Mouse (Mus musculus): ENCODE measurements around the gene S1pr2.
"Not testable (repeated sequence)": the region's sequence is repeated elsewhere in the genome, so short reads cannot be mapped to it uniquely, and the experiment has no call there.

S1pr2 gene

GRCm38 (mm10) chr9:20976216-20976960 lies at the start of gene S1pr2:
TSS of gene S1pr2 (minus strand) at chr9:20976781.
- DNase-seq (ENCODE audit: low read depth, low spot score) = peak; percentile 86

GRCm38 (mm10) chr9:21025258-21025810 lies 48.8 kb upstream of the S1pr2 start:
- DNase-seq (ENCODE audit: low read depth, low spot score) = no peak

DNA sequence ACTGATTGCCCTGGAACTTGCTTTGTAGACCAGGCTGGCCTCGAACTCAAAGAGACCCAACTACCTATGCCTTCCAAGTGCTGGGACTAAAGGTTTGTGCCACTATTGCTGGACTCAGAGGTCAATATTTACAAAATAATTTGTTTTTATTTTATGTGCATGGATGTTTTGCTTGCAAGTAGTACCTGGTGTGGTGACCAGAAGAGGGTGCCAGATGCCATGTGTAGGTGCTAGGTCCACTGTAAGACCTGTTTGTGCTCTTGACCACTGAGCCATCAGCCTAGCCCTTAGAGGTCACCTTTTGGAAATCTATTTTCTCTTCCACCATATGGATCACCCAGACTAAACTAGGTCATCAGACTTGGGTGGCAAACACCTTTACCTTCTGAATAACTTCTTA lies 46.1 kb upstream of the S1pr2 start:
- no peak for DNase-seq (ENCODE audit: low read depth, low spot score)

DNA sequence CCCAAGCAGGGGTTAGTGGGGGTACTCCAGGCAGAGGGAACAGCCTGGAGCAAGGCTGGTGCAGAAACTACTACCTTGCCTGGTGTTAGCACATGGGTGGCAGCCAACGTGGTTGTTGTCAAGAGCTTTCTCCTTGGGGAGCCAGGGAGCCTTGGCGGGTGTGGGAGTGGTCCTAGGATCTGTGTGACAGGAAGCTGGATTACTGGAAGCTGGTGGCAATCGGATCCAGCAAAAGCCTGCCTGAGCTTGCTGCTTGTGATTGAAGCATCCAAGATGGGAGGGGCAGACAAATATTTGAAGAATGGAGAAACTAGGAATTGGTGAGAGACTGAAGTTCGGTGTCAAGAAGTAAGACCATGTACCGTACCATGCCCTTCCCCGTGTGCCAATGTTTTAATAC lies 45.7 kb upstream of the S1pr2 start:
- DNase-seq (ENCODE audit: low read depth, low spot score) = no peak

DNA sequence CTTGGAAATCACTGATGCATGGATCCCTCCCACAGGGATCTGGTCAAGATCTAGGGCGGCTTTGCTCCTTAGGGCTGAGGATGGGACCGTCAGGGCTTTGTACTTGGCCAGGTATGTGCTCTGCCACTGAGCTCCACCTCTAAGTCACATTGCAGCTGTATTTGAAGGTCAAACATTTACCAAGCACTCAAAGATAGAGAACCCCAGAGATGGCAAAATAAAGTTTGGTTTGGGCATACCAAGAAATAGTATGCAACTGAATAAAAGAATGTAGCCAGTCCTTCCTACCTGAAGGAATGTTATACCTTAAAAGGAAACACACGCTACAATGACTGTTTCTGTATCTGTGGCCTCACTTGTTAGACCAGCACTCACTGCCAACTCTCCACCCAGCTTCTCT lies 44.8 kb upstream of the S1pr2 start:
- DNase-seq (ENCODE audit: low read depth, low spot score) = no peak

GRCm38 (mm10) chr9:21018600-21018999 lies 42.0 kb upstream of the S1pr2 start:
- no peak for DNase-seq (ENCODE audit: low read depth, low spot score)

GRCm38 (mm10) chr9:21017177-21017575 lies 40.6 kb upstream of the S1pr2 start:
- no peak for DNase-seq (ENCODE audit: low read depth, low spot score)

- DNase-seq (ENCODE audit: low read depth, low spot score) = no peak
Observed at GRCm38 (mm10) chr9:21016331-21017176, 40.0 kb upstream of the S1pr2 start.

DNA sequence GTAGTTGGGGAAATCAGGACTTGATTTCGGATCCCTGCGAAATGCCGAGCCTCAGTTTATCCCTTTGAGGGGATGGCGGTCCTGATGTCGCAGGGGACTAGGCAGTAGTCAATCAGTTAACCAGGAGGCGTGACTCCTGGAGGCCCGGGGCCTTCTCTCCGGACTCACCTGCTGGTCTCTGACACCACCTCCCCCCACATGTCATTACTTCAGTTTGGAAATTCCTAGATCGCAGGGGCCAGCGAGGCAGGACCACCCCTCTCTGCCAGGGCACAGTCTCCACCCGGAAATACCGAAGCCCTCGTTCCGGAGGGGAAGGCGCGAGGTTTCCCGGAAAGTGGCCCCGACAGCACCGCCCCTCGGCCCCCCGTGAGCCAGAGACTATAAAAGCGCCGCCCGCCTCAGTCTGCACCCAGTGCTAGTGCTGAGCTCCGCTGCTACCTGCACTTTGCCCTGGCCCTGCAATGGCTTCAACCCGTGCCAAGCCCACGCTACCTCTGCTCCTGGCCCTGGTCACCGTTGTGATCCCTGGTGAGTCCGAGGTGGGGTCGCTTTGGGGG lies 39.1 kb upstream of the S1pr2 start, which contains the start of gene Icam1:
TSS of gene Icam1 (plus strand) at position 415 of the 560 bp plus-strand sequence.
- DNase-seq (ENCODE audit: low read depth, low spot score) = no peak

GRCm38 (mm10) chr9:21014691-21015570 lies 38.4 kb upstream of the S1pr2 start:
- DNase-seq (ENCODE audit: low read depth, low spot score) = no peak

- no peak for DNase-seq (ENCODE audit: low read depth, low spot score)
Observed at GRCm38 (mm10) chr9:21012368-21012767, 35.8 kb upstream of the S1pr2 start.

DNA sequence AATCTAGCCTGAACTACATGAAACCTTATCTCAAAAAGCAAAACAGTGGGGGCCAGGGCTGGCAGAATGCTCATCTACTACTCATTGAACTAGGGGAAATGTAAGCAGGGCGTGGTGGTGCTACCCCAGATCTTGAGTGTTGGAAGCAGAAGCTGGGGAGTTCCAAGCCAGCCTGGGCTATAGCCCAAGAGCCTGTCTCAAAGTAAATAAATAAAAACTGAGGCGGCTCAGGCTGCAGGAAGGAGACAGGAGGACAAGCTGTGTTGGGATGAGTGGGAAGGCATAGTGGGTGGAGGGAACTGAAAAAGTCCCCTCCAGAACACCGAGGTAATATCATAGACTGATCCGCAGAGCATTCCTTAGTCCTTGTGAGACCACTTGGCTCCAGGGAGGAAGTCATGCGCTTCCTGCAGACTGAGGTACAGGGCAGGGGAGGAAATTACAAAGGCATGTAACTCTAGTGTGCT lies 35.3 kb upstream of the S1pr2 start:
- no peak for DNase-seq (ENCODE audit: low read depth, low spot score)

GRCm38 (mm10) chr9:21010939-21011541 lies 34.5 kb upstream of the S1pr2 start:
- DNase-seq (ENCODE audit: low read depth, low spot score) = not testable (repeated sequence)

DNA sequence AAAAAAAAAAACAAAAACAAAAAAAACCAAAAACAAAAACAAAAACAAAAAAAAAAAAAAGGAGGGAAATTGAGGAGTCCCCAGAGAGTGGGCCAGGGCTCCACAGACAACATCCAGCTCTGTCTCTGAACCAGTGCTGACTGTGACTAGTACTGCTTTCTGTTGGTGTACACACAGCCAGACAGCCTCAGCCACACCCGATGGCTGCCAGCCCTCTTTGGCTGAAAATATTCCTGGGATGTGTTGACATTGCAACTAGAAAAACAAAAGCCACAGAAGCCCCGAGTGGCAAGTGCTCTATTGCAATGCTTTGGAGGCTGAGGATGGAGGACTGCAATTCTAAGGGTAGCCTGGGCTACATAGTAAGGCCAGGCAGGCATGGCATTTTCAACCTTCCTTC lies 33.8 kb upstream of the S1pr2 start:
- DNase-seq (ENCODE audit: low read depth, low spot score) = no peak

DNA sequence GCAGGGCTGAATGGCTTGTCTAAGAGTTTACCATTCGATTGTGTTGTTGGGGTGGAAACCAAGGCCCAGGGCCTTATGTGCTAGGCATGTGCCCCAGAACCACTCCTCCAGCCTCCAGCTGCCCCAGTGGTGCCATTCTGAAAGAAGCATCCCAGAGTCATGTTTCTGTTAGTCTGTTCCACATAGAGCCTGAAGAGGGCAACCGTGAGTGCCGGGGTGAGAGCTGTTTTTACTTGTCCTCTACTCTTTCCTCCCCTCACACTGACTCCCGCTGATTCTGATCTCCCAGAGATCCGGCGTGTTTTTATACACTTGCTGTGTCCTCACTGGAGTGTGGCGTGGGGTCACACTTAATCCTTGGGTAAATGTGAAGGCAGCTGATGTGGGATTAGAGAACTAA lies 31.4 kb upstream of the S1pr2 start:
- no peak for DNase-seq (ENCODE audit: low read depth, low spot score)

DNA sequence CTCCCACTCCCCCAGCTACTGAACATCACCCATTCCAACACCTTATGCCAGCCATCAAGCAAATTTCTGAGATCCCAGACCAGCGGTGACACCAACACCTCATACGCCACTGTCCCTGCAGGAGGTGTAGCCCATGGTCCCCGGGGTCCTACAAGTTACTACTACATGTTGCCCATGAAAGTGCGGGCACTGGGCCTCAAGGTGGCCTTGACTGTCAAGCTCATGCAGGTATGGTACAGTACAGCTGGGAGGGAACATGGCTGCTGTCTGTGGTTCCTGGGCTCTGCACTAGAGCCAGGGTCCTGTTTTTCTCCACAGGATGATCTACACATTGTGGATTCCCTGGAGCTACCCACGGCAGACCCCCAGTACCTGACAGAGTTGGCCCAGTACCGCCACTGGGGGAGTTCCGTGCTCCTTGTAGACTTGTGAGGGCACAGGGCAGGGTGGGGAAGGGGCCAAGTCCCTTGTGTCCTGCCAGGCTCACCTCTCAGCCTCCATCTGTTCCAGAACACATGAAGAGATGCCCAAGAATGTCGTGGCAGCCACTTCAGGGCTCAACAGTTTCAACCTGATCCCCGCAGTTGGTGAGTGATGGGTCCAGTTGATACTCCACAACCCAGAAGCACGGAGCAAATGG lies 30.9 kb upstream of the S1pr2 start:
- no peak for DNase-seq (ENCODE audit: low read depth, low spot score)

DNA sequence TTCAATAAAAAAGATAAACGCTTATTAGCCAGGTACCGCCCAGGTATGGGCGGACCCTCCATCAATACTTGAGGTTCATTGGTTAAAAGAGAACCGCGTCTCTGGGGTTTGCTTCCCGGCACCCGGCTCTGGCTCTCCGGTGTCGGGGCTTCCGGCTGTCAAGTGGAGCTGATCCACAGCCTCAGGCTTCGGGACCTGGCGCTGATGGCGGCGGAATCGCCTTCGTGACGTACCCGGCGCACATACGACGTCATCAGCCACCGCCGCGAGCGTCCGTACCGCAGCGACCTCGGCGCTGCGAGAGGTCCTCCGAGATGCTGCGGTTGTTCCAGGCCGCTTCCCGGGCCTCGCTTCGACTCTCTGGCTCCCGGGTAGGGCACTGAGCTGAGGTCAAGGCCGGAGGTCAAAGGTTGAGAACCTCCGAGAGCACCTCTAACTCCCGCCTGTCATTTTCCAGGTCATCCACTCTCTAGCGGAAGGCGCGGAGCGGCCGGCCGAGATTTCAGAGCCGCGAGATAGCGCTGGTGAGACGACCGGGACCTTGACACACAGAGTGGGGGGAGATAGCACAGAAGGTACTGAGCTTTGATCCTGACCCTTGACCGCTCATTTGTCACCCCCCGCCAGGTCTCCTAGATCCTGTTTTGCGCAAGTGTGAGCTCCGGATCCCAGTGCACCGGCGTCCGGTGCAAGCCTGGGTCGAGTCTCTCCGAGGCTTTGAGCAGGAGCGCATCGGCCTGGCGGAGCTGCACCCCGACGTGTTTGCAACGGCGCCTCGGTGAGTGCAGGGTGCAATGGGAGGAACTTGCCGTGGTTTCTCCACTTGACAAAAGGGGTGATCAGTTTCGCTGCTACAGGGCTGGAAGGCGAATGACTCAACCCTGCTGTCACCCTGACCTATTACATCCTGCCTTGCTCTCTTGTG lies 26.3 kb upstream of the S1pr2 start, which contains the start of gene Mrpl4:
TSS of gene Mrpl4 (plus strand) at position 112 of the 925 bp plus-strand sequence.
- peak; percentile 83 for DNase-seq (ENCODE audit: low read depth, low spot score)

GRCm38 (mm10) chr9:21002270-21002626 lies 25.7 kb upstream of the S1pr2 start:
- DNase-seq (ENCODE audit: low read depth, low spot score) = no peak

- no peak for DNase-seq (ENCODE audit: low read depth, low spot score)
Observed at GRCm38 (mm10) chr9:21001651-21002200, 25.1 kb upstream of the S1pr2 start.
